8 mouse cellular contexts compared by ENCODE assay signal in the genomic region with DNA sequence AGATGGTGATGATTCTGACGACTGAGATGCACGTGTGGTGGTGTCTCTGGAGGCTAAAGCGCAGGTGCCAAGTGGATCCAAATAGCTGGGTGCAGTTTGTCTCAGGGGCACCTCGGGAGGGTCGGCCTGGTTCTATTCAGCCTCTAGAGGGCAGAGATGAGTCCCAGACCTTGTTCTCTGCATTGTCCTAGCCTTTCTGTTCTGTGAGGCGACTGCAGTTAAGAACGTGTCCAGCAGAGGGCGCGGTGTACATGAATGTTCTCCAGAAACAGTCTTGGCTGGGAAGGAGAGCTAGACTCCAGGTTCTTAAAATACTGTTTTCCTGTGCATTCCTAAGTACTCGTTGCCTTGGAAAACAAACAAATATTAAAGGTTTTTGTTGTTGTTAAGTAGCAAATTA. TPM values are rescaled to one million over a fixed set of nuclear protein-coding genes. Genes with fewer than 3 reads are reported as not detected.
DNase-seq lines count a peak whose midpoint lies in the region.

No protein-coding gene starts in this region.

- DNase-seq in adrenal gland, adult 18-20 months (ENCODE audit: low spot score in 2 of 2): peak; percentile 8 to 74
- DNase-seq in cerebellum, postnatal 36 days: peak; percentile 59 to 76
- DNase-seq in gastrocnemius, adult 18-20 months (ENCODE audit: low spot score): peak; percentile 58
- peak; percentile 66 for DNase-seq in kidney, adult 18-20 months
- DNase-seq in left cerebral cortex, adult 11 months (ENCODE audit: low spot score): peak; percentile 77
- DNase-seq in lung, postnatal 14 days: peak; percentile 76
- peak; percentile 20 for DNase-seq in retina, embryonic 14.5 days (ENCODE audit: low spot score)
- DNase-seq in thymus, postnatal 4 days: peak; percentile 78

RNA-seq across cellular contexts. Expression of gene Fthl17f, which starts 14.9 kb away (rescaled TPM):
- total RNA-seq in adrenal gland, adult 18-20 months (2021): not detected
- total RNA-seq in gastrocnemius, adult 18-20 months (2021): not detected

RNA-seq across cellular contexts. Expression of gene 4930402K13Rik, which starts 26.7 kb away (rescaled TPM):
- total RNA-seq in adrenal gland, adult 18-20 months (2021): not detected
- total RNA-seq in gastrocnemius, adult 18-20 months (2021): not detected

RNA-seq across cellular contexts. Expression of gene Fthl17e, which starts 44.4 kb away (rescaled TPM):
- total RNA-seq in adrenal gland, adult 18-20 months (2021): not detected
- total RNA-seq in gastrocnemius, adult 18-20 months (2021): not detected

Comparison
In these comparisons a context has a peak if more than half of its experiments do, and no peak if none do; other contexts are left out.
1. Peak in every context shown above with its lines: DNase-seq.
2. DNase-seq: peak in every context shown above with its lines; median percentile 78 in thymus, postnatal 4 days; 77 in left cerebral cortex, adult 11 months; 76 in lung, postnatal 14 days; 68 in cerebellum, postnatal 36 days; 66 in kidney, adult 18-20 months; 58 in gastrocnemius, adult 18-20 months; 41 in adrenal gland, adult 18-20 months; 20 in retina, embryonic 14.5 days.